ENCODE assay signal across 10 mouse cellular contexts in the genomic region with DNA sequence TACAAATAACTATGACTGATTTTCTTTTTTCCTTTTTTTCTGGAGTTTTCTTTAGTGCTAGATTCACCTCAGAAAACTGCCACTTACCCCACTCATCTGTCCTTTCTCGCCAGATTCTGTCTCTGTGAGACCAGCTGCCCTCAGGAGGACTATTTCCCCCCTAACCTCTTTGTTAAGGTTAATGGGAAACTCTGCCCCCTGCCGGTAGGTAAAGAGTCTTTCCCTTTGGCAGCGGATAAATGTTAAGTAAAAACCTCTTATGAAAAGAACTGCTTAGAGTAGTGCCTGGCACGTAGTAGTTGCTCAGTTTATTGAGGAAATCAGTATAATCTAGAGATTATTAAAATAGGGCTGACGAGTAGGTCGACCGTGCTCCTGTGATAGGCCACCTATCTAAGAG. TPM values are rescaled to one million over a fixed set of nuclear protein-coding genes. Genes with fewer than 3 reads are reported as not detected.
A peak's percentile ranks its signal among the peaks of the same experiment; 100 is the strongest.
DNase-seq lines count a peak whose midpoint lies in the region; ATAC-seq and TF ChIP-seq lines count a peak whose summit lies in the region.
"Had no signal": no experiment of that assay in that cellular context is flagged by ENCODE, and none has a peak within 500 bp of the region (broad histone marks: within the 10 kb centered on the region; RNA-seq: fewer than 3 reads in every experiment).

No protein-coding gene starts in this region.

- peak; percentile 46 for TF ChIP-seq CTCF in forebrain, postnatal 0 days (IDR thresholded peaks at IDR 0.05; ENCODE audit: low read depth)
- TF ChIP-seq CTCF in lung, embryonic 14.5 days (IDR thresholded peaks at IDR 0.05; ENCODE audit: low read depth), result peak; percentile 55

- no peak for ATAC-seq in forebrain, postnatal 0 days
- no peak for ATAC-seq in forebrain, embryonic 11.5 days (replicated peaks; ENCODE audit: low FRiP score)
- ATAC-seq in lung, embryonic 14.5 days (ENCODE audit: insufficient read depth), result no peak

- no peak overlapping the region for H3K27ac ChIP-seq in forebrain, postnatal 0 days (ENCODE audit: low read depth, low read length)
- H3K27ac ChIP-seq in forebrain, embryonic 11.5 days (ENCODE audit: low read depth, low read length), result no peak overlapping the region
- no peak overlapping the region for H3K27ac ChIP-seq in lung, embryonic 14.5 days (ENCODE audit: low read depth)
- H3K27ac ChIP-seq: embryonic facial prominence, embryonic 15.5 days; midbrain, embryonic 12.5 days had no signal

- no peak for DNase-seq in forebrain, postnatal 0 days
- DNase-seq in forebrain, embryonic 11.5 days (ENCODE audit: low spot score), result no peak
- peak; percentile 69 for DNase-seq in lung, embryonic 14.5 days
- no peak for DNase-seq in lung, postnatal 4 days
- peak; percentile 48 for DNase-seq in adipocyte (ENCODE audit: low spot score)
- peak; percentile 66 for DNase-seq in retina, postnatal 1 day
- no peak for DNase-seq in urinary bladder, postnatal 25 days (ENCODE audit: low spot score)
- no peak for DNase-seq in urinary bladder, postnatal 14 days (ENCODE audit: low spot score)

- H3K9ac ChIP-seq in forebrain, postnatal 0 days, result no peak overlapping the region
- H3K9ac ChIP-seq in forebrain, embryonic 11.5 days (ENCODE audit: low read length), result no peak overlapping the region
- H3K9ac ChIP-seq in lung, embryonic 14.5 days, result no peak overlapping the region
- H3K9ac ChIP-seq: embryonic facial prominence, embryonic 15.5 days; midbrain, embryonic 12.5 days had no signal

- no peaks in the 10 kb centered on the region for H3K27me3 ChIP-seq in forebrain, postnatal 0 days (ENCODE audit: insufficient read depth, low read length)
- H3K27me3 ChIP-seq in forebrain, embryonic 11.5 days (ENCODE audit: control insufficient read depth, insufficient read depth, low read length), result no peaks in the 10 kb centered on the region
- 0 out of 2 replicates have a peak, but pooled peaks cover 3% of the 10 kb centered on the region for H3K27me3 ChIP-seq in lung, embryonic 14.5 days (ENCODE audit: insufficient read depth, low read length)
- H3K27me3 ChIP-seq: embryonic facial prominence, embryonic 15.5 days; midbrain, embryonic 12.5 days had no signal

- no peaks in the 10 kb centered on the region for H3K9me3 ChIP-seq in forebrain, postnatal 0 days (ENCODE audit: low read length)
- H3K9me3 ChIP-seq in forebrain, embryonic 11.5 days (ENCODE audit: control insufficient read depth, low read length), result no peaks in the 10 kb centered on the region
- no peaks in the 10 kb centered on the region for H3K9me3 ChIP-seq in lung, embryonic 14.5 days (ENCODE audit: low read depth, low read length)
- H3K9me3 ChIP-seq: embryonic facial prominence, embryonic 15.5 days; midbrain, embryonic 12.5 days had no signal

- peaks cover 9% of the 10 kb centered on the region for H3K4me1 ChIP-seq in forebrain, postnatal 0 days (ENCODE audit: insufficient read depth)
- H3K4me1 ChIP-seq in forebrain, embryonic 11.5 days (replicated peaks; ENCODE audit: control insufficient read depth, insufficient read depth, low read length), result no peaks in the 10 kb centered on the region
- H3K4me1 ChIP-seq in lung, embryonic 14.5 days (ENCODE audit: insufficient read depth), result peaks cover 10% of the 10 kb centered on the region; the same call in 1 of the 2 replicates

- H3K36me3 ChIP-seq in forebrain, postnatal 0 days (ENCODE audit: insufficient read depth), result peaks cover 45% of the 10 kb centered on the region
- H3K36me3 ChIP-seq in forebrain, embryonic 11.5 days (ENCODE audit: control insufficient read depth, insufficient read depth, low read length), result peaks cover 4% of the 10 kb centered on the region; the same call in 1 of the 2 replicates
- peaks cover 57% of the 10 kb centered on the region for H3K36me3 ChIP-seq in lung, embryonic 14.5 days (ENCODE audit: insufficient read depth)

- H3K4me3 ChIP-seq in forebrain, postnatal 0 days (ENCODE audit: low read depth, low read length), result no peak overlapping the region
- no peak overlapping the region for H3K4me3 ChIP-seq in forebrain, embryonic 11.5 days (ENCODE audit: low read depth, low read length)
- no peak overlapping the region for H3K4me3 ChIP-seq in lung, embryonic 14.5 days (ENCODE audit: low read depth, low read length)
- H3K4me3 ChIP-seq: embryonic facial prominence, embryonic 15.5 days; midbrain, embryonic 12.5 days had no signal

- no peak overlapping the region for H3K4me2 ChIP-seq in forebrain, postnatal 0 days (ENCODE audit: low read depth)
- no peak overlapping the region for H3K4me2 ChIP-seq in forebrain, embryonic 11.5 days (ENCODE audit: low read depth, low read length, severe bottlenecking)
- H3K4me2 ChIP-seq in lung, embryonic 14.5 days, result no peak overlapping the region
- H3K4me2 ChIP-seq: embryonic facial prominence, embryonic 15.5 days; midbrain, embryonic 12.5 days had no signal

- 56% methylated on average over 7 of the region's 7 CpGs for WGBS in forebrain, postnatal 0 days
- WGBS in forebrain, embryonic 11.5 days, result 53% methylated on average over 7 of the region's 7 CpGs
- WGBS in lung, embryonic 14.5 days, result 55% methylated on average over 7 of the region's 7 CpGs

RNA-seq across cellular contexts. Expression of a gene that starts 4.2 kb away (rescaled TPM):
- total RNA-seq in forebrain, postnatal 0 days (2014; rRNA removed), result 25.0 and 29.8 TPM in 2 replicates
- 26.4 and 32.9 TPM in 2 replicates for polyA plus RNA-seq in forebrain, postnatal 0 days (2015; fragmentation: Nextera tagmentation; extraction: Ambion mirVana)
- 40.2 and 45.2 TPM in 2 replicates for polyA plus RNA-seq in forebrain, embryonic 11.5 days (2014; fragmentation: Nextera tagmentation; extraction: Ambion mirVana)
- polyA plus RNA-seq in lung, embryonic 14.5 days (2014; fragmentation: Nextera tagmentation; extraction: Ambion mirVana), result 44.0 and 49.1 TPM in 2 replicates

RNA-seq across cellular contexts. Expression of a gene that starts 8.0 kb away (rescaled TPM):
- 5.6 and 8.4 TPM in 2 replicates for total RNA-seq in forebrain, postnatal 0 days (2014; rRNA removed)
- 11.0 and 11.7 TPM in 2 replicates for polyA plus RNA-seq in forebrain, postnatal 0 days (2015; fragmentation: Nextera tagmentation; extraction: Ambion mirVana)
- 11.8 and 12.8 TPM in 2 replicates for polyA plus RNA-seq in forebrain, embryonic 11.5 days (2014; fragmentation: Nextera tagmentation; extraction: Ambion mirVana)
- polyA plus RNA-seq in lung, embryonic 14.5 days (2014; fragmentation: Nextera tagmentation; extraction: Ambion mirVana), result 7.1 and 8.2 TPM in 2 replicates

RNA-seq across cellular contexts. Expression of a gene that starts 27.1 kb away (rescaled TPM):
- total RNA-seq in forebrain, postnatal 0 days (2014; rRNA removed), result 13.2 and 15.6 TPM in 2 replicates
- 19.5 and 28.4 TPM in 2 replicates for polyA plus RNA-seq in forebrain, postnatal 0 days (2015; fragmentation: Nextera tagmentation; extraction: Ambion mirVana)
- polyA plus RNA-seq in forebrain, embryonic 11.5 days (2014; fragmentation: Nextera tagmentation; extraction: Ambion mirVana), result 41.9 and 44.1 TPM in 2 replicates
- polyA plus RNA-seq in lung, embryonic 14.5 days (2014; fragmentation: Nextera tagmentation; extraction: Ambion mirVana), result 33.7 and 34.2 TPM in 2 replicates

RNA-seq across cellular contexts. Expression of a gene that starts 27.1 kb away (rescaled TPM):
- total RNA-seq in forebrain, postnatal 0 days (2014; rRNA removed), result 43.7 and 52.6 TPM in 2 replicates
- polyA plus RNA-seq in forebrain, postnatal 0 days (2015; fragmentation: Nextera tagmentation; extraction: Ambion mirVana), result 58.2 and 63.6 TPM in 2 replicates
- 84.8 and 95.3 TPM in 2 replicates for polyA plus RNA-seq in forebrain, embryonic 11.5 days (2014; fragmentation: Nextera tagmentation; extraction: Ambion mirVana)
- 53.7 and 54.2 TPM in 2 replicates for polyA plus RNA-seq in lung, embryonic 14.5 days (2014; fragmentation: Nextera tagmentation; extraction: Ambion mirVana)

RNA-seq across cellular contexts. Expression of a gene that starts 30.4 kb away (rescaled TPM):
- total RNA-seq in forebrain, postnatal 0 days (2014; rRNA removed), result 4.6 and 7.1 TPM in 2 replicates
- 2.9 and 4.7 TPM in 2 replicates for polyA plus RNA-seq in forebrain, postnatal 0 days (2015; fragmentation: Nextera tagmentation; extraction: Ambion mirVana)
- 0.27 and 0.37 TPM in 2 replicates for polyA plus RNA-seq in forebrain, embryonic 11.5 days (2014; fragmentation: Nextera tagmentation; extraction: Ambion mirVana)
- 0.12 and 0.15 TPM in 2 replicates for polyA plus RNA-seq in lung, embryonic 14.5 days (2014; fragmentation: Nextera tagmentation; extraction: Ambion mirVana)

Comparison
In these comparisons a context has a peak if more than half of its experiments do, and no peak if none do; other contexts are left out.
1. DNase-seq: peak in lung, embryonic 14.5 days (single experiment), adipocyte (single experiment) and retina, postnatal 1 day (single experiment); none in forebrain, postnatal 0 days (single experiment), forebrain, embryonic 11.5 days (single experiment), lung, postnatal 4 days (0 of 2), urinary bladder, postnatal 25 days (single experiment) and urinary bladder, postnatal 14 days (single experiment).